Comparison of ENCODE assay signal across 8 mouse cellular contexts in the genomic region with DNA sequence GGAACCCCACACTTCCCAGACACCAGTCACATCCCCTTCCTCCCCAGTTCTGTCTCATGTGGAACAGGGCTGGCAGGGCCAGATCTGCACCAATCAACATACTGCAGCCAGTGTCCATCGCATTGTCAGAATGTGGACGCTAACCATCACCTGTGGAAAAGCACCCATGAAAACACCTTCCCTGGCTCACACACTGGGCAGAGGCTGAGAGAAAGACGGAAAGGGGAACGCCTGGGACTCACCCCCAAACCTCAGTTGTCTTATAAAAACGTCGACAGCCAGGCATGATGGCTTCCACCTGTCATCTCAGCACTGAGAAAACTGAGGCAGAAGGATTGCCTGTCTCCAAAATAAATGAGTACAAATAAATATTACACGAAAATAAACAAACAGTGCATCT. TPM values are rescaled to one million over a fixed set of nuclear protein-coding genes. Genes with fewer than 3 reads are reported as not detected.
A peak's percentile ranks its signal among the peaks of the same experiment; 100 is the strongest.
DNase-seq lines count a peak whose midpoint lies in the region; ATAC-seq and TF ChIP-seq lines count a peak whose summit lies in the region.

No protein-coding gene starts in this region.

- TF ChIP-seq POLR2A in myocyte (IDR thresholded peaks at IDR 0.05; ENCODE audit: insufficient read length, low read depth), result no peak

- DNase-seq in kidney, postnatal 25 days, result no peak
- no peak for DNase-seq in thymus, adult 18-20 months
- DNase-seq in left cerebral cortex, adult 8-10 months (ENCODE audit: low spot score in 2 of 2), result no peak

- ATAC-seq in kidney, embryonic 16.5 days (ENCODE audit: low FRiP score, low TSS enrichment), result no peak
- ATAC-seq in embryonic facial prominence, embryonic 13.5 days (ENCODE audit: insufficient number of reproducible peaks, insufficient read depth, low FRiP score, low TSS enrichment, low read depth), result no peak
- no peak for ATAC-seq in intestine, embryonic 15.5 days
- no peak for ATAC-seq in megakaryocyte-erythroid progenitor cell, adult 5-6 weeks (replicated peaks; ENCODE audit: low FRiP score, low TSS enrichment, poor library complexity, severe bottlenecking)

- H3K36me3 ChIP-seq in kidney, embryonic 16.5 days (ENCODE audit: insufficient read depth, low read length), result no peaks in the 10 kb centered on the region
- no peaks in the 10 kb centered on the region for H3K36me3 ChIP-seq in embryonic facial prominence, embryonic 13.5 days
- H3K36me3 ChIP-seq in intestine, embryonic 15.5 days, result no peaks in the 10 kb centered on the region
- H3K36me3 ChIP-seq in myocyte (ENCODE audit: control insufficient read depth, insufficient read depth), result no peaks in the 10 kb centered on the region

- peak overlapping the region; percentile 49 for H3K4me3 ChIP-seq in kidney, embryonic 16.5 days (ENCODE audit: low read length)
- H3K4me3 ChIP-seq in embryonic facial prominence, embryonic 13.5 days, result no peak overlapping the region; the same call in 1 of the 2 replicates
- no peak overlapping the region for H3K4me3 ChIP-seq in intestine, embryonic 15.5 days (replicated peaks)
- H3K4me3 ChIP-seq in myocyte, result no peak overlapping the region

- no peak overlapping the region for H3K9ac ChIP-seq in kidney, embryonic 16.5 days (replicated peaks; ENCODE audit: low read length)
- no peak overlapping the region for H3K9ac ChIP-seq in embryonic facial prominence, embryonic 13.5 days
- H3K9ac ChIP-seq in intestine, embryonic 15.5 days, result no peak overlapping the region

- H3K9me3 ChIP-seq in kidney, embryonic 16.5 days (ENCODE audit: low read length), result no peaks in the 10 kb centered on the region
- no peaks in the 10 kb centered on the region for H3K9me3 ChIP-seq in embryonic facial prominence, embryonic 13.5 days
- H3K9me3 ChIP-seq in intestine, embryonic 15.5 days, result no peaks in the 10 kb centered on the region

- H3K27ac ChIP-seq in kidney, embryonic 16.5 days (ENCODE audit: low read length), result no peak overlapping the region
- H3K27ac ChIP-seq in embryonic facial prominence, embryonic 13.5 days, result no peak overlapping the region
- no peak overlapping the region for H3K27ac ChIP-seq in intestine, embryonic 15.5 days

- 35% methylated on average over 7 of the region's 7 CpGs for WGBS in kidney, embryonic 16.5 days
- WGBS in embryonic facial prominence, embryonic 13.5 days, result 54% methylated on average over 7 of the region's 7 CpGs
- 41% methylated on average over 7 of the region's 7 CpGs for WGBS in intestine, embryonic 15.5 days

- H3ac ChIP-seq in myocyte (ENCODE audit: control insufficient read depth, insufficient read length), result no peak overlapping the region

- peaks cover 36% of the 10 kb centered on the region for H3K4me1 ChIP-seq in kidney, embryonic 16.5 days (ENCODE audit: insufficient read depth, low read length)
- H3K4me1 ChIP-seq in embryonic facial prominence, embryonic 13.5 days, result peaks cover 31% of the 10 kb centered on the region
- H3K4me1 ChIP-seq in intestine, embryonic 15.5 days (replicated peaks), result peaks cover 33% of the 10 kb centered on the region

- no peaks in the 10 kb centered on the region for H3K79me2 ChIP-seq in myocyte (ENCODE audit: control insufficient read depth, insufficient read depth)

- H3K27me3 ChIP-seq in kidney, embryonic 16.5 days (ENCODE audit: insufficient read depth, low read length), result no peaks in the 10 kb centered on the region
- no peaks in the 10 kb centered on the region for H3K27me3 ChIP-seq in embryonic facial prominence, embryonic 13.5 days
- no peaks in the 10 kb centered on the region for H3K27me3 ChIP-seq in intestine, embryonic 15.5 days (replicated peaks)
- no peaks in the 10 kb centered on the region for H3K27me3 ChIP-seq in myocyte (ENCODE audit: control insufficient read depth, insufficient read depth, insufficient read length)

- H3K4me2 ChIP-seq in kidney, embryonic 16.5 days (replicated peaks; ENCODE audit: low read depth, low read length), result peak overlapping the region; percentile 83
- H3K4me2 ChIP-seq in embryonic facial prominence, embryonic 13.5 days, result peak overlapping the region; percentile 68
- H3K4me2 ChIP-seq in intestine, embryonic 15.5 days (replicated peaks), result peak overlapping the region; percentile 56
- H3K4me2 ChIP-seq in myocyte (ENCODE audit: low read depth), result peak overlapping the region; percentile 73

TF ChIP-seq in myocyte, 11 proteins besides CTCF, POLR2A, EP300 and RAD21:
- TF ChIP-seq MYOG (IDR thresholded peaks at IDR 0.05; ENCODE audit: control insufficient read depth in 1 of 3, insufficient read depth in 1 of 3, insufficient read length in 2 of 3, low read depth in 2 of 3), result no peak
- no peak for TF ChIP-seq TCF3 (IDR thresholded peaks at IDR 0.05; ENCODE audit: insufficient read length, low read depth)
- no peak for TF ChIP-seq MYOD1 (IDR thresholded peaks at IDR 0.05; ENCODE audit: control insufficient read depth in 1 of 3, insufficient read length in 2 of 3, low read depth in 2 of 3)
- TF ChIP-seq POLR2AphosphoS2 (IDR thresholded peaks at IDR 0.05; ENCODE audit: insufficient read length, low read depth), result no peak
- TF ChIP-seq CEBPB (IDR thresholded peaks at IDR 0.05; ENCODE audit: insufficient read depth, poor library complexity, severe bottlenecking), result no peak
- TF ChIP-seq USF1 (IDR thresholded peaks at IDR 0.05; ENCODE audit: low read depth), result no peak
- TF ChIP-seq TCF12 (IDR thresholded peaks at IDR 0.05; ENCODE audit: insufficient read depth, poor library complexity, severe bottlenecking), result no peak
- TF ChIP-seq MAX (IDR thresholded peaks at IDR 0.05; ENCODE audit: low read depth), result no peak
- TF ChIP-seq E2F4 (IDR thresholded peaks at IDR 0.05; ENCODE audit: insufficient read depth), result no peak
- no peak for TF ChIP-seq REST (IDR thresholded peaks at IDR 0.05; ENCODE audit: insufficient read depth, insufficient read length)

RNA-seq across cellular contexts. Expression of gene Dnmt3a, which starts 14.6 kb away (rescaled TPM):
- 82.9 and 88.1 TPM in 2 replicates for polyA plus RNA-seq in kidney, embryonic 16.5 days (2015; fragmentation: Nextera tagmentation; extraction: Ambion mirVana)
- 168 and 180 TPM in 2 replicates for polyA plus RNA-seq in embryonic facial prominence, embryonic 13.5 days (2015; fragmentation: Nextera tagmentation; extraction: Ambion mirVana)
- polyA plus RNA-seq in intestine, embryonic 15.5 days (2015; fragmentation: Nextera tagmentation; extraction: Ambion mirVana), result 114 and 120 TPM in 2 replicates
- polyA plus RNA-seq in myocyte (2012; fragmentation: generic; extraction: Trizol), result 4.6 TPM
- total RNA-seq in megakaryocyte-erythroid progenitor cell, adult 5-6 weeks (2014; fragmentation: Nextera tagmentation), result 13.4 and 30.0 TPM in 2 replicates
- 10.7 and 16.8 TPM in 2 replicates for total RNA-seq in megakaryocyte-erythroid progenitor cell, adult 5-6 weeks (2017)
- total RNA-seq in left cerebral cortex, adult 8-10 months (2022), result 100 to 1,000 TPM; 101 to 108 (median 103) TPM

Comparison
In these comparisons a context has a peak if more than half of its experiments do, and no peak if none do; other contexts are left out.
1. RNA of gene Dnmt3a, which starts 14.6 kb away (polyA plus RNA-seq): 168 to 180 TPM in embryonic facial prominence, embryonic 13.5 days, 114 to 120 TPM in intestine, embryonic 15.5 days and 82.9 to 88.1 TPM in kidney, embryonic 16.5 days; 4.6 TPM in myocyte (single experiment); every median in the first group is over 10 times any median in the second.
2. Peak in every context shown above with its lines, with median percentiles within 50 percentile points of each other: H3K4me2 ChIP-seq.